Mouse (Mus musculus) cortical plate, adult 2 months (tissue): ENCODE results near the gene Nt5c1b.

ENCODE experiments used
- CTCF ChIP-seq: fragments of 200-500 bp; IDR thresholded peaks from 2 replicates; pipeline ENCODE4 v1.5.1; 2011; ENCODE audit warnings: mild to moderate bottlenecking, control low read depth, low read length; ENCODE audit not compliant: insufficient read depth; ENCODE audit errors: extremely low read depth
- POLR2A ChIP-seq: fragments of 200-500 bp; IDR thresholded peaks from 2 replicates; pipeline ENCODE4 v1.6.1; 2011; ENCODE audit warnings: mild to moderate bottlenecking, low read length, control low read depth; ENCODE audit not compliant: insufficient read depth; ENCODE audit errors: extremely low read depth

DNA sequence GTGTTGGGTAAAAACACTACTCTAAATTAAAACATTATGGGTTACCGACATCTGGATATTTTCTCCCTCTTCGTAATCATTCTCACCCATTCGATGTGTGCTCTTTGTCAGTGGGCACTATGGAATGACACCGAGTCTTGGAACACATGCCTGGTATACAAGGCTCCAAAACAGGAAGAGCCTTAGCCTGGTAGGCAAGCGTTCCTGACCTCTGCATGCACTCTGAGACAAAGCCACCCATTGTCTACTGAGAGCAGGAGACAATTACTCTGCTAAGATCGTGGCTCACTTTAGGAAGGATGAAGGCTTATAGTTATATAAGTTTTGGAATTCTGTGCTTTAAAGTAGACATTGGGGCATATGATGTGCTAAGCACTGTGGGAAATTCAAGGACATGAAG, 12.0 kb upstream of the Nt5c1b start:
- TF ChIP-seq CTCF (no peak), POLR2A (no peak)
